Mouse (Mus musculus): ENCODE results near the gene Ankrd50. TPM values are rescaled to one million over a fixed set of nuclear protein-coding genes. Genes with fewer than 3 reads are reported as not detected.

Ankrd50 gene
- polyA plus RNA-seq, 1 experiment = 22.8 TPM

- H3K27ac ChIP-seq (ENCODE audit: insufficient read depth, low read depth, low read length) = no peak overlapping the region
- no peak for TF ChIP-seq POLR2A (IDR thresholded peaks at IDR 0.05; ENCODE audit: borderline replicate concordance, low read depth, low read length)
- TF ChIP-seq CTCF (IDR thresholded peaks at IDR 0.05; ENCODE audit: low read depth, low read length) = no peak
- no peaks in the 10 kb centered on the region for H3K4me1 ChIP-seq (ENCODE audit: control insufficient read depth, insufficient read depth, low read length)
- H3K4me3 ChIP-seq (ENCODE audit: insufficient read depth, low read length) = no peak overlapping the region
Measured at GRCm38 (mm10) chr3:38443875-38444274, 40.8 kb downstream of the Ankrd50 start.

- TF ChIP-seq POLR2A (IDR thresholded peaks at IDR 0.05; ENCODE audit: borderline replicate concordance, low read depth, low read length) (no peak), CTCF (IDR thresholded peaks at IDR 0.05; ENCODE audit: low read depth, low read length) (no peak)
- H3K4me1 ChIP-seq (ENCODE audit: control insufficient read depth, insufficient read depth, low read length) = no peaks in the 10 kb centered on the region
- H3K27ac ChIP-seq (ENCODE audit: insufficient read depth, low read depth, low read length) = no peak overlapping the region
- no peak overlapping the region for H3K4me3 ChIP-seq (ENCODE audit: insufficient read depth, low read length)
Measured at GRCm38 (mm10) chr3:38440564-38440991, 44.1 kb downstream of the Ankrd50 start.

GRCm38 (mm10) chr3:38436596-38436995 lies 48.0 kb downstream of the Ankrd50 start:
- no peak for TF ChIP-seq POLR2A (IDR thresholded peaks at IDR 0.05; ENCODE audit: borderline replicate concordance, low read depth, low read length)
- TF ChIP-seq CTCF (IDR thresholded peaks at IDR 0.05; ENCODE audit: low read depth, low read length) = no peak
- Histone ChIP-seq H3K4me3 (ENCODE audit: insufficient read depth, low read length) (no peak overlapping the region), H3K4me1 (ENCODE audit: control insufficient read depth, insufficient read depth, low read length) (peaks cover 7% of the 10 kb centered on the region), H3K27ac (ENCODE audit: insufficient read depth, low read depth, low read length) (no peak overlapping the region)

- H3K4me3 ChIP-seq (ENCODE audit: insufficient read depth, low read length) = no peak overlapping the region
- H3K4me1 ChIP-seq (ENCODE audit: control insufficient read depth, insufficient read depth, low read length) = peaks cover 7% of the 10 kb centered on the region
- no peak for TF ChIP-seq POLR2A (IDR thresholded peaks at IDR 0.05; ENCODE audit: borderline replicate concordance, low read depth, low read length)
- no peak for TF ChIP-seq CTCF (IDR thresholded peaks at IDR 0.05; ENCODE audit: low read depth, low read length)
Measured at GRCm38 (mm10) chr3:38435828-38436227, 48.8 kb downstream of the Ankrd50 start.

GRCm38 (mm10) chr3:38434486-38434885 lies 50.2 kb downstream of the Ankrd50 start:
- H3K27ac ChIP-seq (ENCODE audit: insufficient read depth, low read depth, low read length) = no peak overlapping the region
- peaks cover 7% of the 10 kb centered on the region for H3K4me1 ChIP-seq (ENCODE audit: control insufficient read depth, insufficient read depth, low read length)
- H3K4me3 ChIP-seq (ENCODE audit: insufficient read depth, low read length) = no peak overlapping the region
- no peak for TF ChIP-seq CTCF (IDR thresholded peaks at IDR 0.05; ENCODE audit: low read depth, low read length)
- TF ChIP-seq POLR2A (IDR thresholded peaks at IDR 0.05; ENCODE audit: borderline replicate concordance, low read depth, low read length) = no peak

More at GRCm38 (mm10) chr3:38435828-38436227, 48.8 kb downstream of the Ankrd50 start:
- no peak overlapping the region for H3K27ac ChIP-seq (ENCODE audit: insufficient read depth, low read depth, low read length)

GRCm38 (mm10) chr3:38433495-38434464 lies 50.9 kb downstream of the Ankrd50 start:
- peaks cover 7% of the 10 kb centered on the region for H3K4me1 ChIP-seq (ENCODE audit: control insufficient read depth, insufficient read depth, low read length)
- H3K27ac ChIP-seq (ENCODE audit: insufficient read depth, low read depth, low read length) = no peak overlapping the region
- no peak overlapping the region for H3K4me3 ChIP-seq (ENCODE audit: insufficient read depth, low read length)
- TF ChIP-seq CTCF (IDR thresholded peaks at IDR 0.05; ENCODE audit: low read depth, low read length) (no peak), POLR2A (IDR thresholded peaks at IDR 0.05; ENCODE audit: borderline replicate concordance, low read depth, low read length) (no peak)

- no peak overlapping the region for H3K27ac ChIP-seq (ENCODE audit: insufficient read depth, low read depth, low read length)
- no peak overlapping the region for H3K4me3 ChIP-seq (ENCODE audit: insufficient read depth, low read length)
- H3K4me1 ChIP-seq (ENCODE audit: control insufficient read depth, insufficient read depth, low read length) = peaks cover 7% of the 10 kb centered on the region
- TF ChIP-seq POLR2A (IDR thresholded peaks at IDR 0.05; ENCODE audit: borderline replicate concordance, low read depth, low read length) (no peak), CTCF (IDR thresholded peaks at IDR 0.05; ENCODE audit: low read depth, low read length) (no peak)
Measured at GRCm38 (mm10) chr3:38431461-38431860, 53.2 kb downstream of the Ankrd50 start.

GRCm38 (mm10) chr3:38431042-38431441 lies 53.6 kb downstream of the Ankrd50 start:
- no peak for TF ChIP-seq POLR2A (IDR thresholded peaks at IDR 0.05; ENCODE audit: borderline replicate concordance, low read depth, low read length)
- Histone ChIP-seq H3K4me1 (ENCODE audit: control insufficient read depth, insufficient read depth, low read length) (peaks cover 7% of the 10 kb centered on the region), H3K27ac (ENCODE audit: insufficient read depth, low read depth, low read length) (no peak overlapping the region), H3K4me3 (ENCODE audit: insufficient read depth, low read length) (no peak overlapping the region)

GRCm38 (mm10) chr3:38427200-38427599 lies 57.4 kb downstream of the Ankrd50 start:
- Histone ChIP-seq H3K4me1 (ENCODE audit: control insufficient read depth, insufficient read depth, low read length) (peaks cover 13% of the 10 kb centered on the region), H3K27ac (ENCODE audit: insufficient read depth, low read depth, low read length) (no peak overlapping the region), H3K4me3 (ENCODE audit: insufficient read depth, low read length) (no peak overlapping the region)
- TF ChIP-seq CTCF (IDR thresholded peaks at IDR 0.05; ENCODE audit: low read depth, low read length) = no peak
- TF ChIP-seq POLR2A (IDR thresholded peaks at IDR 0.05; ENCODE audit: borderline replicate concordance, low read depth, low read length) = no peak

- no peak for TF ChIP-seq POLR2A (IDR thresholded peaks at IDR 0.05; ENCODE audit: borderline replicate concordance, low read depth, low read length)
- no peak for TF ChIP-seq CTCF (IDR thresholded peaks at IDR 0.05; ENCODE audit: low read depth, low read length)
- Histone ChIP-seq H3K27ac (ENCODE audit: insufficient read depth, low read depth, low read length) (peak overlapping the region; percentile 66), H3K4me1 (ENCODE audit: control insufficient read depth, insufficient read depth, low read length) (peaks cover 16% of the 10 kb centered on the region), H3K4me3 (ENCODE audit: insufficient read depth, low read length) (no peak overlapping the region)
Measured at GRCm38 (mm10) chr3:38423966-38424365, 60.7 kb downstream of the Ankrd50 start.

All from bone marrow macrophage, adult 2 months (primary cell).